Mouse (Mus musculus): Measurements from ENCODE around the gene Hoxd9.

- TF ChIP-seq POLR2A (IDR thresholded peaks at IDR 0.05; ENCODE audit: borderline replicate concordance, low read depth, low read length) (no peak), CTCF (IDR thresholded peaks at IDR 0.05; ENCODE audit: low read depth, low read length) (no peak)
Measured at GRCm38 (mm10) chr2:74739869-74740268, 42.3 kb downstream of the Hoxd9 start.
